Comparison of ENCODE assay signal across 8 mouse cellular contexts in genomic region chr1:131278606-131279455, GRCm38 (mm10). TPM values are rescaled to one million over a fixed set of nuclear protein-coding genes. Genes with fewer than 3 reads are reported as not detected.
DNase-seq lines count a peak whose midpoint lies in the region; ATAC-seq and TF ChIP-seq lines count a peak whose summit lies in the region.

No protein-coding gene starts in this region.

- peak overlapping the region; percentile 60 for H3K4me2 ChIP-seq in limb, embryonic 14.5 days (replicated peaks; ENCODE audit: low read depth, low read length, severe bottlenecking)

- peak overlapping the region; percentile 59 for H3K4me3 ChIP-seq in spleen, adult 2 months (ENCODE audit: extremely low read depth, insufficient read depth, insufficient read length)
- H3K4me3 ChIP-seq in limb, embryonic 14.5 days (replicated peaks; ENCODE audit: low read length): peak overlapping the region; percentile 38

- whole genome bisulfite sequencing in spleen, adult 2 months: 11% methylated on average over 8 of the region's 8 CpGs
- WGBS in limb, embryonic 14.5 days: 31% methylated on average over 7 of the region's 8 CpGs

- TF ChIP-seq CTCF in spleen, adult 2 months (IDR thresholded peaks at IDR 0.05; ENCODE audit: extremely low read depth, insufficient read depth, insufficient read length, insufficient replicate concordance): no peak

- ATAC-seq in limb, embryonic 14.5 days (ENCODE audit: low FRiP score, low read depth): no peak

- no peaks in the 10 kb centered on the region for H3K9me3 ChIP-seq in limb, embryonic 14.5 days (ENCODE audit: control insufficient read depth, low read length)

- peak overlapping the region; percentile 57 for H3K9ac ChIP-seq in limb, embryonic 14.5 days (ENCODE audit: low read depth, low read length, severe bottlenecking)

- no peaks in the 10 kb centered on the region for H3K27me3 ChIP-seq in spleen, adult 2 months (ENCODE audit: control insufficient read depth, insufficient read depth, low read length)
- H3K27me3 ChIP-seq in limb, embryonic 14.5 days (ENCODE audit: control insufficient read depth, insufficient read depth, low read length): no peaks in the 10 kb centered on the region

- DNase-seq in adrenal gland, postnatal 14 days: peak; percentile 35
- DNase-seq in adrenal gland, postnatal 25 days: no peak
- DNase-seq in spleen, adult 2 months (ENCODE audit: low read depth in 1 of 2, low spot score in 2 of 2): peak in 1 of 2 experiments; percentile 20
- no peak for DNase-seq in spleen, postnatal 10 days (ENCODE audit: low spot score in 2 of 2)
- DNase-seq in limb, embryonic 14.5 days (ENCODE audit: low spot score): no peak
- peak; percentile 44 to 67 for DNase-seq in thymus, postnatal 36 days
- DNase-seq in retina, embryonic 14.5 days (ENCODE audit: low spot score): no peak
- DNase-seq in urinary bladder, postnatal 4 days (ENCODE audit: low spot score in 2 of 2): no peak

- peaks cover 3% of the 10 kb centered on the region; the same call in 1 of the 2 replicates for H3K4me1 ChIP-seq in spleen, adult 2 months (ENCODE audit: control insufficient read depth, insufficient read depth, insufficient read length)
- H3K4me1 ChIP-seq in limb, embryonic 14.5 days (ENCODE audit: control insufficient read depth, insufficient read depth, low read length): peaks cover 8% of the 10 kb centered on the region; the same call in 1 of the 2 replicates

- no peak for TF ChIP-seq POLR2A in spleen, adult 2 months (IDR thresholded peaks at IDR 0.05; ENCODE audit: low read depth, low read length)
- no peak for TF ChIP-seq POLR2A in limb, embryonic 14.5 days (IDR thresholded peaks at IDR 0.05; ENCODE audit: borderline replicate concordance, extremely low read depth, insufficient read depth, insufficient read length)

- H3K27ac ChIP-seq in spleen, adult 2 months (ENCODE audit: insufficient read depth, low read length): peak overlapping the region; percentile 77
- H3K27ac ChIP-seq in limb, embryonic 14.5 days (replicated peaks; ENCODE audit: low read depth, low read length): no peak overlapping the region; the same call in 1 of the 2 replicates

- H3K36me3 ChIP-seq in spleen, adult 2 months (ENCODE audit: control insufficient read depth, insufficient read depth, low read length): no peaks in the 10 kb centered on the region
- no peaks in the 10 kb centered on the region for H3K36me3 ChIP-seq in limb, embryonic 14.5 days (ENCODE audit: control insufficient read depth, insufficient read depth, low read length)

RNA-seq across cellular contexts. Expression of gene Ikbke, which starts 0.6 kb away (rescaled TPM):
- 10.4 and 19.3 TPM in 2 replicates for total RNA-seq in adrenal gland, postnatal 14 days (2021)
- 13.2 and 18.5 TPM in 2 replicates for total RNA-seq in adrenal gland, postnatal 25 days (2021)
- polyA plus RNA-seq in spleen, adult 2 months (2012; rRNA removed): 42.8 and 51.0 TPM in 2 replicates
- 13.4 and 13.8 TPM in 2 replicates for polyA plus RNA-seq in limb, embryonic 14.5 days (2012; rRNA removed)
- polyA plus RNA-seq in limb, embryonic 14.5 days (2014; fragmentation: Nextera tagmentation; extraction: Ambion mirVana): 4.2 and 6.6 TPM in 2 replicates

RNA-seq across cellular contexts. Expression of gene Rassf5, which starts 33.8 kb away (rescaled TPM):
- 9.7 and 18.1 TPM in 2 replicates for total RNA-seq in adrenal gland, postnatal 14 days (2021)
- 12.8 and 13.1 TPM in 2 replicates for total RNA-seq in adrenal gland, postnatal 25 days (2021)
- polyA plus RNA-seq in spleen, adult 2 months (2012; rRNA removed): 37.3 and 40.4 TPM in 2 replicates
- polyA plus RNA-seq in limb, embryonic 14.5 days (2012; rRNA removed): 3.2 and 3.8 TPM in 2 replicates
- 3.1 and 3.2 TPM in 2 replicates for polyA plus RNA-seq in limb, embryonic 14.5 days (2014; fragmentation: Nextera tagmentation; extraction: Ambion mirVana)

Comparison
In these comparisons a context has a peak if more than half of its experiments do, and no peak if none do; other contexts are left out.
1. DNase-seq: peak in adrenal gland, postnatal 14 days (single experiment) and thymus, postnatal 36 days (2 of 2); none in adrenal gland, postnatal 25 days (single experiment), spleen, postnatal 10 days (0 of 2), limb, embryonic 14.5 days (single experiment), retina, embryonic 14.5 days (single experiment) and urinary bladder, postnatal 4 days (0 of 2).